ENCODE assay signal across 19 mouse cellular contexts in the genomic region with DNA sequence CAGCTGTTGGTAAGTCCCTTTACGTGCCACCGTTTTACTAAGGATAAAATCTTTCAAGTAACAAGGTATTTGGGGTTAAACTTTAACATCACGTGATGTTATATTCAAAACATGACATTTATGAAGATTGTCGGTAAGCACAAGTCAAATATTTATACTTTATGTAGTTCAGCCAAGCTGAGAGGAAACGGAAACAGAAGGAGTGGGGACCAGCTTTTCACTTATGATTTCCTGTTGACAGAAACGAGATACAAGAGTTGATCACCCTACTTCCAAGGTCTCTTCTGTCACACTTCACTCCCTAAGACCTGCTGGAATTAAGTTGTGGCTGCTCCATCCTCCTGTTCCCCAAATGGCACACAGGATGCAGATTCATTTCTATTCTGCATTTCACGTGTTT. TPM values are rescaled to one million over a fixed set of nuclear protein-coding genes. Genes with fewer than 3 reads are reported as not detected.
DNase-seq lines count a peak whose midpoint lies in the region; ATAC-seq and TF ChIP-seq lines count a peak whose summit lies in the region.
"Had no signal": no experiment of that assay in that cellular context is flagged by ENCODE, and none has a peak within 500 bp of the region (broad histone marks: within the 10 kb centered on the region; RNA-seq: fewer than 3 reads in every experiment).

No protein-coding gene starts in this region.

- no peak for TF ChIP-seq POLR2A in spleen, adult 2 months (IDR thresholded peaks at IDR 0.05; ENCODE audit: low read depth, low read length)

- DNase-seq in heart, postnatal 0 days (ENCODE audit: low spot score) = no peak
- no peak for DNase-seq in spleen, adult 2 months (ENCODE audit: low read depth in 1 of 2, low spot score in 2 of 2)
- no peak for DNase-seq in spleen, postnatal 36 days (ENCODE audit: low spot score in 2 of 2)
- DNase-seq: adrenal gland, postnatal 25 days; cerebellum, adult 18-20 months; cerebellum, postnatal 25 days; embryo, embryonic 11 days; gastrocnemius, postnatal 14 days; kidney, adult 2 months; kidney, postnatal 25 days; right cerebral cortex, postnatal 4 days had no signal

- no peak for ATAC-seq in heart, postnatal 0 days (ENCODE audit: insufficient read depth, low read depth)
- no peak for ATAC-seq in heart, embryonic 12.5 days (ENCODE audit: insufficient number of reproducible peaks, low FRiP score)
- ATAC-seq in activated CD4-positive, CD25-positive, alpha-beta regulatory T cell, adult 4 months = peak; percentile 84
- no peak for ATAC-seq in kidney, embryonic 16.5 days (ENCODE audit: low FRiP score, low TSS enrichment)
- ATAC-seq in megakaryocyte progenitor cell, adult 5-6 weeks (replicated peaks; ENCODE audit: poor library complexity) = no peak
- ATAC-seq: forebrain, embryonic 15.5 days; midbrain, embryonic 16.5 days; Patski had no signal

- no peaks in the 10 kb centered on the region for H3K9me3 ChIP-seq in heart, postnatal 0 days (replicated peaks; ENCODE audit: control insufficient read depth, low read length)
- no peaks in the 10 kb centered on the region for H3K9me3 ChIP-seq in heart, embryonic 12.5 days (replicated peaks)
- H3K9me3 ChIP-seq in kidney, embryonic 16.5 days (ENCODE audit: low read length) = no peaks in the 10 kb centered on the region
- H3K9me3 ChIP-seq: forebrain, embryonic 15.5 days; limb, embryonic 15.5 days had no signal

- TF ChIP-seq CTCF in heart, postnatal 0 days (IDR thresholded peaks at IDR 0.05; ENCODE audit: low read depth) = no peak
- TF ChIP-seq CTCF in spleen, adult 2 months (IDR thresholded peaks at IDR 0.05; ENCODE audit: extremely low read depth, insufficient read depth, insufficient read length, insufficient replicate concordance) = no peak

- H3K36me3 ChIP-seq in heart, postnatal 0 days (replicated peaks; ENCODE audit: control insufficient read depth, insufficient read depth, low read length) = peaks cover 47% of the 10 kb centered on the region
- H3K36me3 ChIP-seq in heart, embryonic 12.5 days = peaks cover 30% of the 10 kb centered on the region
- H3K36me3 ChIP-seq in spleen, adult 2 months (ENCODE audit: control insufficient read depth, insufficient read depth, low read length) = peaks cover 11% of the 10 kb centered on the region
- peaks cover 25% of the 10 kb centered on the region; the same call in 1 of the 2 replicates for H3K36me3 ChIP-seq in kidney, embryonic 16.5 days (ENCODE audit: insufficient read depth, low read length)

- no peak for TF ChIP-seq EP300 in heart, postnatal 0 days (IDR thresholded peaks at IDR 0.05; ENCODE audit: low read depth)

- 65% methylated on average over 7 of the region's 7 CpGs for WGBS in heart, postnatal 0 days
- 79% methylated on average over 7 of the region's 7 CpGs for WGBS in heart, embryonic 12.5 days
- WGBS in spleen, adult 2 months = 47% methylated on average over 7 of the region's 7 CpGs
- 70% methylated on average over 7 of the region's 7 CpGs for WGBS in kidney, embryonic 16.5 days

- no peaks in the 10 kb centered on the region for H3K4me1 ChIP-seq in heart, postnatal 0 days (ENCODE audit: control insufficient read depth, insufficient read depth)
- no peaks in the 10 kb centered on the region for H3K4me1 ChIP-seq in heart, embryonic 12.5 days (replicated peaks)
- H3K4me1 ChIP-seq in spleen, adult 2 months (ENCODE audit: control insufficient read depth, insufficient read depth, insufficient read length) = peaks cover 3% of the 10 kb centered on the region; the same call in 1 of the 2 replicates
- no peaks in the 10 kb centered on the region for H3K4me1 ChIP-seq in kidney, embryonic 16.5 days (ENCODE audit: insufficient read depth, low read length)
- H3K4me1 ChIP-seq: forebrain, embryonic 15.5 days; limb, embryonic 15.5 days had no signal

- no peak overlapping the region for H3K4me3 ChIP-seq in heart, postnatal 0 days (ENCODE audit: low read depth, low read length)
- H3K4me3 ChIP-seq in heart, embryonic 12.5 days = no peak overlapping the region
- no peak overlapping the region for H3K4me3 ChIP-seq in spleen, adult 2 months (ENCODE audit: extremely low read depth, insufficient read depth, insufficient read length)
- no peak overlapping the region for H3K4me3 ChIP-seq in kidney, embryonic 16.5 days (ENCODE audit: low read length)
- H3K4me3 ChIP-seq: forebrain, embryonic 15.5 days; limb, embryonic 15.5 days had no signal

- H3K9ac ChIP-seq in heart, postnatal 0 days (replicated peaks; ENCODE audit: low read depth, low read length) = no peak overlapping the region
- H3K9ac ChIP-seq in heart, embryonic 12.5 days = no peak overlapping the region
- no peak overlapping the region for H3K9ac ChIP-seq in kidney, embryonic 16.5 days (replicated peaks; ENCODE audit: low read length)
- H3K9ac ChIP-seq: forebrain, embryonic 15.5 days; limb, embryonic 15.5 days had no signal

- H3K4me2 ChIP-seq in heart, postnatal 0 days (ENCODE audit: low read depth, low read length) = no peak overlapping the region
- no peak overlapping the region for H3K4me2 ChIP-seq in heart, embryonic 12.5 days
- H3K4me2 ChIP-seq in kidney, embryonic 16.5 days (replicated peaks; ENCODE audit: low read depth, low read length) = no peak overlapping the region
- H3K4me2 ChIP-seq: forebrain, embryonic 15.5 days; limb, embryonic 15.5 days had no signal

- H3K27ac ChIP-seq in heart, postnatal 0 days (ENCODE audit: low read depth) = peak overlapping the region; percentile 41; the same call in 1 of the 2 replicates
- H3K27ac ChIP-seq in heart, embryonic 12.5 days (ENCODE audit: poor library complexity, severe bottlenecking) = no peak overlapping the region
- H3K27ac ChIP-seq in spleen, adult 2 months (ENCODE audit: insufficient read depth, low read length) = peak overlapping the region; percentile 62; the same call in 1 of the 2 replicates
- no peak overlapping the region for H3K27ac ChIP-seq in kidney, embryonic 16.5 days (ENCODE audit: low read length)
- H3K27ac ChIP-seq: forebrain, embryonic 15.5 days; limb, embryonic 15.5 days had no signal

- no peaks in the 10 kb centered on the region for H3K27me3 ChIP-seq in heart, postnatal 0 days (ENCODE audit: control insufficient read depth, insufficient read depth, low read length)
- no peaks in the 10 kb centered on the region for H3K27me3 ChIP-seq in heart, embryonic 12.5 days (replicated peaks)
- no peaks in the 10 kb centered on the region for H3K27me3 ChIP-seq in spleen, adult 2 months (ENCODE audit: control insufficient read depth, insufficient read depth, low read length)
- H3K27me3 ChIP-seq in kidney, embryonic 16.5 days (ENCODE audit: insufficient read depth, low read length) = no peaks in the 10 kb centered on the region
- H3K27me3 ChIP-seq: forebrain, embryonic 15.5 days; limb, embryonic 15.5 days; Patski had no signal

RNA-seq across cellular contexts. Expression of a gene that starts 6.1 kb away (rescaled TPM):
- 0.34 and 9.7 TPM in 2 replicates for total RNA-seq in heart, postnatal 0 days (2014; rRNA removed; ENCODE audit: low replicate concordance)
- 19.1 and 23.3 TPM in 2 replicates for polyA plus RNA-seq in heart, postnatal 0 days (2015; fragmentation: Nextera tagmentation; extraction: Ambion mirVana)
- 31.7 and 32.0 TPM in 2 replicates for polyA plus RNA-seq in heart, embryonic 12.5 days (2016; fragmentation: Nextera tagmentation; extraction: Ambion mirVana)
- 2.8 and 3.0 TPM in 2 replicates for polyA plus RNA-seq in spleen, adult 2 months (2012; rRNA removed)
- polyA plus RNA-seq in activated CD4-positive, CD25-positive, alpha-beta regulatory T cell, adult 4 months (2017; shearing (Covaris generic)) = 10 to 100 TPM; 68.6 to 93.6 TPM
- polyA plus RNA-seq in kidney, embryonic 16.5 days (2015; fragmentation: Nextera tagmentation; extraction: Ambion mirVana) = 45.1 and 54.1 TPM in 2 replicates
- 74.3 and 76.6 TPM in 2 replicates for total RNA-seq in megakaryocyte progenitor cell, adult 5-6 weeks (2015)
- total RNA-seq in megakaryocyte progenitor cell, adult 5-6 weeks (2017) = 89.6 and 96.1 TPM in 2 replicates

RNA-seq across cellular contexts. Expression of a gene that starts 18.8 kb away (rescaled TPM):
- total RNA-seq in heart, postnatal 0 days (2014; rRNA removed; ENCODE audit: low replicate concordance) = 1.7 TPM in 1 of 2 replicates, not detected in the other
- 1.0 TPM in 2 replicates for polyA plus RNA-seq in heart, postnatal 0 days (2015; fragmentation: Nextera tagmentation; extraction: Ambion mirVana)
- 0.20 and 0.32 TPM in 2 replicates for polyA plus RNA-seq in heart, embryonic 12.5 days (2016; fragmentation: Nextera tagmentation; extraction: Ambion mirVana)
- 5.3 and 5.9 TPM in 2 replicates for polyA plus RNA-seq in spleen, adult 2 months (2012; rRNA removed)
- 1 to 10 TPM in 1 of 2 experiments, under 1 TPM in 1; 0.69 to 1.4 TPM for polyA plus RNA-seq in activated CD4-positive, CD25-positive, alpha-beta regulatory T cell, adult 4 months (2017; shearing (Covaris generic))
- 0.95 and 1.3 TPM in 2 replicates for polyA plus RNA-seq in kidney, embryonic 16.5 days (2015; fragmentation: Nextera tagmentation; extraction: Ambion mirVana)
- total RNA-seq in megakaryocyte progenitor cell, adult 5-6 weeks (2015) = 57.7 and 65.9 TPM in 2 replicates
- 19.6 and 26.1 TPM in 2 replicates for total RNA-seq in megakaryocyte progenitor cell, adult 5-6 weeks (2017)

RNA-seq across cellular contexts. Expression of a gene that starts 19.4 kb away (rescaled TPM):
- 121 and 140 TPM in 2 replicates for total RNA-seq in heart, postnatal 0 days (2014; rRNA removed; ENCODE audit: low replicate concordance)
- polyA plus RNA-seq in heart, postnatal 0 days (2015; fragmentation: Nextera tagmentation; extraction: Ambion mirVana) = 150 TPM in 2 replicates
- polyA plus RNA-seq in heart, embryonic 12.5 days (2016; fragmentation: Nextera tagmentation; extraction: Ambion mirVana) = 103 and 105 TPM in 2 replicates
- polyA plus RNA-seq in spleen, adult 2 months (2012; rRNA removed) = 110 and 156 TPM in 2 replicates
- 100 to 1,000 TPM; 120 to 133 TPM for polyA plus RNA-seq in activated CD4-positive, CD25-positive, alpha-beta regulatory T cell, adult 4 months (2017; shearing (Covaris generic))
- 208 and 218 TPM in 2 replicates for polyA plus RNA-seq in kidney, embryonic 16.5 days (2015; fragmentation: Nextera tagmentation; extraction: Ambion mirVana)
- 117 and 123 TPM in 2 replicates for total RNA-seq in megakaryocyte progenitor cell, adult 5-6 weeks (2015)
- 114 and 124 TPM in 2 replicates for total RNA-seq in megakaryocyte progenitor cell, adult 5-6 weeks (2017)

Comparison
In these comparisons a context has a peak if more than half of its experiments do, and no peak if none do; other contexts are left out.
1. H3K27ac ChIP-seq: peak in heart, postnatal 0 days (single experiment) and spleen, adult 2 months (single experiment); none in heart, embryonic 12.5 days (single experiment) and kidney, embryonic 16.5 days (single experiment).